Mouse (Mus musculus): ENCODE measurements around the gene Fgfbp1.
A peak's percentile ranks its signal among the peaks of the same experiment; 100 is the strongest.

Gene Fgfbp1

GRCm38 (mm10) chr5:43981620-43982019 is at the start of gene Fgfbp1:
TSS of gene Fgfbp1 (minus strand) at chr5:43981779.
- no peak for TF ChIP-seq GATA4 (IDR thresholded peaks at IDR 0.05; ENCODE audit: insufficient replicate concordance, low read length)

- peak; percentile 77 for TF ChIP-seq GATA4 (IDR thresholded peaks at IDR 0.05; ENCODE audit: insufficient replicate concordance, low read length)
Measured at GRCm38 (mm10) chr5:43998295-43998989, 16.9 kb upstream of the Fgfbp1 start.

- peak; percentile 69; the same call in 1 of the 2 replicates for TF ChIP-seq GATA4 (IDR thresholded peaks at IDR 0.05; ENCODE audit: insufficient replicate concordance, low read length)
Measured at GRCm38 (mm10) chr5:43997626-43998025, 16.0 kb upstream of the Fgfbp1 start.

GRCm38 (mm10) chr5:43996162-43996561 is 14.6 kb upstream of the Fgfbp1 start:
- no peak for TF ChIP-seq GATA4 (IDR thresholded peaks at IDR 0.05; ENCODE audit: insufficient replicate concordance, low read length)

GRCm38 (mm10) chr5:43994981-43995380 is 13.4 kb upstream of the Fgfbp1 start:
- no peak for TF ChIP-seq GATA4 (IDR thresholded peaks at IDR 0.05; ENCODE audit: insufficient replicate concordance, low read length)

- TF ChIP-seq GATA4 (IDR thresholded peaks at IDR 0.05; ENCODE audit: insufficient replicate concordance, low read length): no peak
Measured at GRCm38 (mm10) chr5:43990316-43990715, 8.7 kb upstream of the Fgfbp1 start.

GRCm38 (mm10) chr5:43989017-43989416 is 7.4 kb upstream of the Fgfbp1 start:
- no peak for TF ChIP-seq GATA4 (IDR thresholded peaks at IDR 0.05; ENCODE audit: insufficient replicate concordance, low read length)

- TF ChIP-seq GATA4 (IDR thresholded peaks at IDR 0.05; ENCODE audit: insufficient replicate concordance, low read length): no peak
Measured at GRCm38 (mm10) chr5:43986212-43986611, 4.6 kb upstream of the Fgfbp1 start.

- TF ChIP-seq GATA4 (IDR thresholded peaks at IDR 0.05; ENCODE audit: insufficient replicate concordance, low read length): no peak
Measured at GRCm38 (mm10) chr5:43982896-43983295, 1.3 kb upstream of the Fgfbp1 start.

GRCm38 (mm10) chr5:43980397-43980796 is 1.2 kb downstream of the Fgfbp1 start:
- no peak for TF ChIP-seq GATA4 (IDR thresholded peaks at IDR 0.05; ENCODE audit: insufficient replicate concordance, low read length)

GRCm38 (mm10) chr5:43976821-43977561 is 4.6 kb downstream of the Fgfbp1 start:
- no peak for TF ChIP-seq GATA4 (IDR thresholded peaks at IDR 0.05; ENCODE audit: insufficient replicate concordance, low read length)

GRCm38 (mm10) chr5:43974166-43974565 is 7.4 kb downstream of the Fgfbp1 start:
- no peak for TF ChIP-seq GATA4 (IDR thresholded peaks at IDR 0.05; ENCODE audit: insufficient replicate concordance, low read length)

- peak; percentile 99 for TF ChIP-seq GATA4 (IDR thresholded peaks at IDR 0.05; ENCODE audit: insufficient replicate concordance, low read length)
Measured at GRCm38 (mm10) chr5:43971156-43971555, 10.4 kb downstream of the Fgfbp1 start.

GRCm38 (mm10) chr5:43970532-43970931 is 11.0 kb downstream of the Fgfbp1 start:
- TF ChIP-seq GATA4 (IDR thresholded peaks at IDR 0.05; ENCODE audit: insufficient replicate concordance, low read length): no peak

- TF ChIP-seq GATA4 (IDR thresholded peaks at IDR 0.05; ENCODE audit: insufficient replicate concordance, low read length): no peak
Measured at GRCm38 (mm10) chr5:43968634-43969033, 12.9 kb downstream of the Fgfbp1 start.

- no peak for TF ChIP-seq GATA4 (IDR thresholded peaks at IDR 0.05; ENCODE audit: insufficient replicate concordance, low read length)
Measured at GRCm38 (mm10) chr5:43961056-43961455, 20.5 kb downstream of the Fgfbp1 start.
